Mouse (Mus musculus) naive thymus-derived CD4-positive, alpha-beta T cell, adult 2 months (primary cell): ENCODE results near the gene Pigx.

Source experiments
- DNase-seq: peaks from one replicate; pipeline ENCODE4 v3.0.0-alpha.2; 2011; ENCODE audit warnings: low read depth

The Pigx gene

DNA sequence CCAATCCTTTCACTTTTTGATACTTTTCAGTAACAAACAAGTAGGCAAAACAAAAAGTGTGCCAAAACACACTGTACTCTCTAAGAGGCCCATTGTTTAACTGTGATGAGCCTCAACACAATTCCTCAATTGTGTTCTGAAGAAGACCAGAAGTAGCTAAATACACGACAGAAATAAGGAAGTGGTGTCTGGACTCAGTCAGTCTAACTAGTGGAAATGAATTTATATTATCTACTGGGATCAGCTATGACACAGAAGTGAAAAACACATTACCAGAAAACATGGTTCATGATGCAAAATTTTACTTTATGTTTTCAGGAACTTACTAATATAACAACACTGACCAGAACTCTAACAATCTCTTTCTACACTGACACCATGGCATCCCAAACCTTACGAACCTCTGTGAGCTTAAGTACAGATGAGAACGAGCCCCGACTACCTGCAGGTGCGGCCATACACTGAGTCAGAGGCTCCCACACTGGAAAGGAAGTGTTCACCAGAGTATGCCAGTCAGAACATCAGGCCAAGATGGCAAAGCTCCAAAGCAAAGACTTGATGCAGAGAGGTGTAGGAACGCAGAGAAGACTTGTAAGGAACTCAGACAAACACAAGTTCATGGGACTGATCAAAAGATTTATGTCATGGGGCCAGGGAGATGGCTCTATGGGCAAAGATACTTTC lies 39.6 kb downstream of the Pigx start:
- peak; percentile 43 for DNase-seq

DNA sequence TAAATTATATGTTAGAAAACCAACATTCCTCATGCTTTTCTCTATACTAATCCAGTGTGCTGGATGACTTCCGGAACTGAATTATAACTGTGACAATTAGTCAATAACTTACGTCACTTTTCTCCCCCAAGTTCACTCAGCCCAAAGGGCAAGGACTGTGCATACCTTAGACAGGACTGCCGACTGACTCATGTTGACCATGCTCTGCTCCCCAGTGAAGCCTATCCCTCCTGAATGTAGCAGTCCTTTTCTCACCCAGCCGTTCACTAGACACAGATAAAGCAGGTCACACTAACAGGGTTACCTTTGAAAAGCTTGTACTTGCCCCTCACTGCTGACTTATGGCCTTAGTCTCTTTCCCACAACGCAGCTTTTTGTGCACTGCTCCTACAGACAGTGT lies 40.7 kb downstream of the Pigx start:
- no peak for DNase-seq

GRCm38 (mm10) chr16:32042367-32042766 lies 57.2 kb downstream of the Pigx start:
- DNase-seq = peak; percentile 31
